Mouse (Mus musculus): ENCODE data around the gene Teddm1a. TPM values are rescaled to one million over a fixed set of nuclear protein-coding genes. Genes with fewer than 3 reads are reported as not detected.

The Teddm1a gene
- polyA plus RNA-seq, 1 experiment from 2014 or later = 0.06 TPM

GRCm38 (mm10) chr1:153910423-153910822, 18.9 kb downstream of the Teddm1a start:
- Histone ChIP-seq H3K36me3 (ENCODE audit: control insufficient read depth, insufficient read depth) (peaks cover 38% of the 10 kb centered on the region), H3K4me2 (ENCODE audit: low read depth, low read length) (no peak overlapping the region), H3K27me3 (ENCODE audit: control insufficient read depth, insufficient read depth, low read depth, low read length) (no peaks in the 10 kb centered on the region), H3K27ac (ENCODE audit: low read length) (peak overlapping the region; percentile 10; the same call in 1 of the 2 replicates), H3K9ac (ENCODE audit: low read depth, low read length) (no peak overlapping the region), H3K4me3 (ENCODE audit: low read depth, low read length) (no peak overlapping the region), H3K9me3 (replicated peaks; ENCODE audit: control insufficient read depth, low read length) (no peaks in the 10 kb centered on the region), H3K4me1 (ENCODE audit: control insufficient read depth, low read depth, low read length) (peaks cover 19% of the 10 kb centered on the region)
- 58% methylated on average over 5 of the region's 5 CpGs for WGBS (ENCODE audit: insufficient replicate concordance)
- ATAC-seq (ENCODE audit: low read depth) = no peak

GRCm38 (mm10) chr1:153911276-153911795, 19.8 kb downstream of the Teddm1a start:
- H3K4me1 ChIP-seq (ENCODE audit: control insufficient read depth, low read depth, low read length) = peaks cover 19% of the 10 kb centered on the region
- H3K9ac ChIP-seq (ENCODE audit: low read depth, low read length) = no peak overlapping the region
- no peak overlapping the region for H3K4me3 ChIP-seq (ENCODE audit: low read depth, low read length)
- ATAC-seq (ENCODE audit: low read depth) = no peak
- H3K9me3 ChIP-seq (replicated peaks; ENCODE audit: control insufficient read depth, low read length) = no peaks in the 10 kb centered on the region
- H3K4me2 ChIP-seq (ENCODE audit: low read depth, low read length) = no peak overlapping the region
- WGBS (ENCODE audit: insufficient replicate concordance) = 76% methylated on average over 6 of the region's 6 CpGs
- H3K27me3 ChIP-seq (ENCODE audit: control insufficient read depth, insufficient read depth, low read depth, low read length) = no peaks in the 10 kb centered on the region
- H3K27ac ChIP-seq (ENCODE audit: low read length) = no peak overlapping the region
- peaks cover 31% of the 10 kb centered on the region for H3K36me3 ChIP-seq (ENCODE audit: control insufficient read depth, insufficient read depth)

- Histone ChIP-seq H3K36me3 (ENCODE audit: control insufficient read depth, insufficient read depth) (peaks cover 8% of the 10 kb centered on the region), H3K4me1 (ENCODE audit: control insufficient read depth, low read depth, low read length) (peaks cover 16% of the 10 kb centered on the region), H3K9me3 (replicated peaks; ENCODE audit: control insufficient read depth, low read length) (no peaks in the 10 kb centered on the region), H3K4me2 (ENCODE audit: low read depth, low read length) (no peak overlapping the region), H3K9ac (ENCODE audit: low read depth, low read length) (no peak overlapping the region), H3K27me3 (ENCODE audit: control insufficient read depth, insufficient read depth, low read depth, low read length) (no peaks in the 10 kb centered on the region), H3K4me3 (ENCODE audit: low read depth, low read length) (no peak overlapping the region), H3K27ac (ENCODE audit: low read length) (no peak overlapping the region)
- 62% methylated on average over 3 of the region's 3 CpGs for WGBS (ENCODE audit: insufficient replicate concordance)
- no peak for ATAC-seq (ENCODE audit: low read depth)
Observed at GRCm38 (mm10) chr1:153913869-153914268, 22.3 kb downstream of the Teddm1a start.

GRCm38 (mm10) chr1:153918521-153919206, 27.1 kb downstream of the Teddm1a start:
- WGBS (ENCODE audit: insufficient replicate concordance) = 66% methylated on average over 3 of the region's 3 CpGs

GRCm38 (mm10) chr1:153921642-153922041, 30.1 kb downstream of the Teddm1a start:
- ATAC-seq (ENCODE audit: low read depth) = no peak
- H3K27ac ChIP-seq (ENCODE audit: low read length) = no peak overlapping the region
- H3K4me1 ChIP-seq (ENCODE audit: control insufficient read depth, low read depth, low read length) = no peaks in the 10 kb centered on the region
- no peak overlapping the region for H3K4me2 ChIP-seq (ENCODE audit: low read depth, low read length)
- no peaks in the 10 kb centered on the region for H3K9me3 ChIP-seq (replicated peaks; ENCODE audit: control insufficient read depth, low read length)
- WGBS (ENCODE audit: insufficient replicate concordance) = 61% methylated on average over 3 of the region's 3 CpGs
- H3K36me3 ChIP-seq (ENCODE audit: control insufficient read depth, insufficient read depth) = no peaks in the 10 kb centered on the region
- H3K27me3 ChIP-seq (ENCODE audit: control insufficient read depth, insufficient read depth, low read depth, low read length) = no peaks in the 10 kb centered on the region
- no peak overlapping the region for H3K4me3 ChIP-seq (ENCODE audit: low read depth, low read length)
- no peak overlapping the region for H3K9ac ChIP-seq (ENCODE audit: low read depth, low read length)

More at GRCm38 (mm10) chr1:153918521-153919206, 27.1 kb downstream of the Teddm1a start:
- no peak overlapping the region for H3K27ac ChIP-seq (ENCODE audit: low read length)
- H3K36me3 ChIP-seq (ENCODE audit: control insufficient read depth, insufficient read depth) = no peaks in the 10 kb centered on the region
- ATAC-seq (ENCODE audit: low read depth) = no peak
- H3K27me3 ChIP-seq (ENCODE audit: control insufficient read depth, insufficient read depth, low read depth, low read length) = no peaks in the 10 kb centered on the region
- no peak overlapping the region for H3K4me2 ChIP-seq (ENCODE audit: low read depth, low read length)
- H3K4me1 ChIP-seq (ENCODE audit: control insufficient read depth, low read depth, low read length) = no peaks in the 10 kb centered on the region
- H3K9ac ChIP-seq (ENCODE audit: low read depth, low read length) = no peak overlapping the region
- no peak overlapping the region for H3K4me3 ChIP-seq (ENCODE audit: low read depth, low read length)
- H3K9me3 ChIP-seq (replicated peaks; ENCODE audit: control insufficient read depth, low read length) = no peaks in the 10 kb centered on the region

GRCm38 (mm10) chr1:153922571-153923021, 31.1 kb downstream of the Teddm1a start:
- WGBS (ENCODE audit: insufficient replicate concordance) = 38% methylated on average over 5 of the region's 5 CpGs
- no peaks in the 10 kb centered on the region for H3K36me3 ChIP-seq (ENCODE audit: control insufficient read depth, insufficient read depth)
- no peaks in the 10 kb centered on the region for H3K27me3 ChIP-seq (ENCODE audit: control insufficient read depth, insufficient read depth, low read depth, low read length)
- H3K4me1 ChIP-seq (ENCODE audit: control insufficient read depth, low read depth, low read length) = no peaks in the 10 kb centered on the region
- no peaks in the 10 kb centered on the region for H3K9me3 ChIP-seq (replicated peaks; ENCODE audit: control insufficient read depth, low read length)
- H3K4me2 ChIP-seq (ENCODE audit: low read depth, low read length) = no peak overlapping the region
- no peak overlapping the region for H3K27ac ChIP-seq (ENCODE audit: low read length)
- no peak overlapping the region for H3K4me3 ChIP-seq (ENCODE audit: low read depth, low read length)
- no peak overlapping the region for H3K9ac ChIP-seq (ENCODE audit: low read depth, low read length)
- ATAC-seq (ENCODE audit: low read depth) = no peak

- Histone ChIP-seq H3K9me3 (replicated peaks; ENCODE audit: control insufficient read depth, low read length) (no peaks in the 10 kb centered on the region), H3K27ac (ENCODE audit: low read length) (no peak overlapping the region), H3K4me2 (ENCODE audit: low read depth, low read length) (no peak overlapping the region), H3K36me3 (ENCODE audit: control insufficient read depth, insufficient read depth) (no peaks in the 10 kb centered on the region), H3K27me3 (ENCODE audit: control insufficient read depth, insufficient read depth, low read depth, low read length) (no peaks in the 10 kb centered on the region), H3K9ac (ENCODE audit: low read depth, low read length) (no peak overlapping the region), H3K4me1 (ENCODE audit: control insufficient read depth, low read depth, low read length) (no peaks in the 10 kb centered on the region), H3K4me3 (ENCODE audit: low read depth, low read length) (no peak overlapping the region)
- WGBS (ENCODE audit: insufficient replicate concordance) = 47% methylated on average over 6 of the region's 6 CpGs
- no peak for ATAC-seq (ENCODE audit: low read depth)
Observed at GRCm38 (mm10) chr1:153924395-153925385, 33.1 kb downstream of the Teddm1a start.

- Histone ChIP-seq H3K4me3 (ENCODE audit: low read depth, low read length) (no peak overlapping the region), H3K27ac (ENCODE audit: low read length) (no peak overlapping the region), H3K4me2 (ENCODE audit: low read depth, low read length) (no peak overlapping the region), H3K4me1 (ENCODE audit: control insufficient read depth, low read depth, low read length) (no peaks in the 10 kb centered on the region), H3K9ac (ENCODE audit: low read depth, low read length) (no peak overlapping the region), H3K27me3 (ENCODE audit: control insufficient read depth, insufficient read depth, low read depth, low read length) (no peaks in the 10 kb centered on the region), H3K9me3 (replicated peaks; ENCODE audit: control insufficient read depth, low read length) (no peaks in the 10 kb centered on the region), H3K36me3 (ENCODE audit: control insufficient read depth, insufficient read depth) (no peaks in the 10 kb centered on the region)
- no peak for ATAC-seq (ENCODE audit: low read depth)
- WGBS (ENCODE audit: insufficient replicate concordance) = 60% methylated on average over 2 of the region's 2 CpGs
Observed at GRCm38 (mm10) chr1:153930431-153930830, 38.9 kb downstream of the Teddm1a start.

All from liver, embryonic 16.5 days (tissue).